Mouse (Mus musculus) monocyte, adult 5-6 weeks (primary cell): ENCODE data around the gene Scnn1g. TPM values are rescaled to one million over a fixed set of nuclear protein-coding genes. Genes with fewer than 3 reads are reported as not detected.

Experiments used
- ATAC-seq: fragments of 153-309, 156-312 bp; replicated peaks from 2 replicates; pipeline ENCODE4 v1.8.0; 2017; ENCODE audit warnings: mild to moderate bottlenecking; ENCODE audit not compliant: low TSS enrichment, insufficient number of reproducible peaks, severe bottlenecking, poor library complexity, low FRiP score
- total RNA-seq: library from RNA; stranded (forward); fragments of 200-1000, 200-491, 200-594 nt; gene quantifications from 3 replicates; pipeline ENCODE4 v1.2.3, GENCODE M21; 2017

Gene Scnn1g
- 0.68 to 1.6 TPM (median 1.4 TPM) in 3 replicates for total RNA-seq

- peak; percentile 87 for ATAC-seq
These were observed at the start of gene Scnn1g for GRCm38 (mm10) chr7:121734171-121734831. Scnn1g (plus strand) TSS chr7:121734479.

DNA sequence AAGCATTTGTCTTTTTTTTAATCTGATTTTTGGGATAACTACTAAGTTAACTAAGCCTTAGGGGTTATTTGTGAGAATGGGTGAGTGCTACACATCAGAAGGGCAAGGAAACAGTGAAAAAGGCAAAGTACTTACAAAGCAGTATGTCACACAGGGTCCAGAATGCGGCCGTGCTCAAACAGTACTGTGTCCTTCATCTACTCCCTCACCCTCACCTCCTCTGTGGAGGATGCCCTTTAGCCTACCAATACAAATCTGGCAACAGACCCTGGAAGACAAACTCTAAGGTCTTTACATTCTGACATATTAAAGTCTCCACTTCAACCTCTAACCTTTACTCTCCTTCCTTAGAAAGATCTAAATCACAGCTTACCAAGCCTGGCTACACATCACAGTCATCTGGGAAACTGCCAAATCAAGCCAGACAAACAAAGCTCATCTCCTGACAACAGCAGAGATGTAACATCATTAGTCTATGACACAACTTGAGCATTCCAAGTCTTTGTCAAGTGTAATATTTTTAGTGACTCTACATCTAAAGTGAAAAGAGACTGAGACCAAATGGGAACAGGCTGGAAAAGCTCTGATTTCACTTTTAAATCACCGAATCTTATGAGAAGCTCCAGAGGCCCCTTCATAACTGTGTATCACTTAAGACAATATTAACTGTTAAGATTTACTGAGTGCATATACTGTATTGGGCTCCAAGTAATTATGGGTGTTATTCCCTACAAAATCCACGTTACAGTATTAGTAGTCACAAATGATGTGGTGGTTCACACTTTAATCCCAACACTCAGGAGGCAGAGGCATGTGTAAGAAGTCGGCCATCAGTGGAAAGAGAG is 48.9 kb upstream of the Scnn1g start:
- ATAC-seq, result no peak

- no peak for ATAC-seq
These were observed 44.9 kb upstream of the Scnn1g start for GRCm38 (mm10) chr7:121689338-121689737.

- ATAC-seq, result no peak
These were observed 42.5 kb upstream of the Scnn1g start for GRCm38 (mm10) chr7:121691803-121692202.

DNA sequence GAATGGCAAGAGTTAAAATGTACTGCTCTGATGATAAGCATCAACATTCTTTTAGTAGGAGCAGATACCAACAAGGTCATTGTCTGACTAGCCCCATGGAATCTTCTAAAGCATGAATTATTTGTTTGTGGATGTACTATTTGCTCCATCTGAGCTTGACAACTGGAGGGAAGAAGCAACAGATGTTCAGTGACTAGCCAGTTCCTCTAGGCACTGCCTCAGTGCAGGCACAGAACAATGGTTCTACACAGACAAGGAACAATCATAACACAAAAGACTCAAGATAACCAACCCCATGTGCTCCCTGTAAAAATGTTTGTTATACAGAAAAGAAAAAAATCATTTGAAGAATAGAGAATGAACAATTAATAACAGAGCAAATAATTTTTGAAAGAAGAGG is 37.1 kb upstream of the Scnn1g start:
- no peak for ATAC-seq

GRCm38 (mm10) chr7:121697574-121697973 is 36.7 kb upstream of the Scnn1g start:
- ATAC-seq, result no peak

DNA sequence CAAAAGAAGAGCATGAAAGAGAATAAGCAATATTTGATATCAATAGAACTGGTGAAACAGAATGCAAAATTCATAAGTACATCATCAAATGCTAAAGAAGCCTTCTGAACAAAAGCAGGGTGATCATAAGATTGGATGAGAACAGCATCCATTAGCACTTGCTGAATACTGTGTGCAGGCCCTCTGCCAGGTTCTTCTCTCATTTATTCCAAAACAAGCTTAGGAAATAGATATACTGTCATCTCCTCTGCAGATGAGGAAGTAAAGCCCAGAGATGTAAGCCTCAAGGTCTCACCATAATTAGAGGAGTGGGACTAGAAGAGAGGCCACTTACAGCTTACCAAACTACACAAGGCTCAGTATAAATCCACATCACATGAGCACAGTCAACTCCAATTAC is 35.1 kb upstream of the Scnn1g start:
- ATAC-seq, result no peak

- ATAC-seq, result no peak
These were observed 33.8 kb upstream of the Scnn1g start for GRCm38 (mm10) chr7:121700480-121700879.

DNA sequence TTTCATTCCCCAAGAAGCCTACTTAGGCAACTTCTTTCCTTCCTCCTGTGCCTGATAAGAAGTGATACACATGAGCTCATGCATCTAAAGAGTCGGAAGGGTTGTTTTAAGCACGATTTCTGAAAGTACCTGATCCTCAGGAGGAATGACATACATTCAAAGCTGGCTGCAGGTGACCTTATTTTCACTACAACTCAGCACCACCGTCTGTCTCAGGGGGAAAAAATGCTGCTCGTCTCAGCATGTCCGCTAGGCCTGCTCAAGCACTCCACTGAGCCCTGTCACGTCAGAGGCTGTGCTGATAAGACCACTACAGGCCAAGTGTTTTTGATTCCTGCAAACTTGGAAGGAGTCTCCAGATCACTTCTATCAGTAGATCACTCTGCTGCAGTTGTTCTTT is 32.3 kb upstream of the Scnn1g start:
- no peak for ATAC-seq

GRCm38 (mm10) chr7:121705051-121705450 is 29.2 kb upstream of the Scnn1g start:
- ATAC-seq, result no peak

DNA sequence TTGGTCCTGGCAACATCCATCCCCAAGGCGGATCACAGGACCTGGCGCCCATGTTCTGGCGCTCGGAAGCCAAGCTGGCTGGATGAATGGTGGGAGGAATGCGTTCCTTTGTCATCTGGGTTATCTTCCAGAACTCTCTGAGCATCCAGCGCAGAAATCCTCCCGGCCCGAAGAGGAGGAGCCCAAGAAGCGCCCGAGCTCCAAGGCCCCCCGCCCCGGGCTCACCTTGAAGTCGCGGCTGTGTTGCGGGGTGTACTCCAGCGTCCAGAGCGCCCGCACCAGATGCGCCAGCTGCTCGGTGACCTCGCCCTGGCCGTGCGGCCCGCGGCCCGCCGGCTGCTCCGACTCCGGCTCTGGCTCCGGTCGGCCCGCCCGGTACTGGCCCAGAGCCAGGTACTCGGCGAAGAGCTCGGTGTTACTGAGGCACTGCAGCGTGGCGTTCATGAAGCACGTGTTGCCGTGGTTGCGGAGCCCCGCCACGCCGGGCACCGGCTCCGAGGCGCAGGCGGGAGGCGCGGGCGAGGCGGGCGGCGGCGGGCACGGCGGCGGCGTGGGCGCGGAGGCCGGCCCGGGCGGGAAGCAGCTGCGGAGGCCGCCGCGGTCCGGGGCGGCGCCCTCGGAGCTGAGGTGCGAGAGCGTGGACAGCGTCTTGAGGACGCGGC is 27.7 kb upstream of the Scnn1g start:
- ATAC-seq, result no peak

GRCm38 (mm10) chr7:121707073-121707667 is 27.1 kb upstream of the Scnn1g start, which contains the start of gene Usp31:
Usp31 (minus strand) TSS chr7:121707253.
- ATAC-seq, result peak; percentile 98

DNA sequence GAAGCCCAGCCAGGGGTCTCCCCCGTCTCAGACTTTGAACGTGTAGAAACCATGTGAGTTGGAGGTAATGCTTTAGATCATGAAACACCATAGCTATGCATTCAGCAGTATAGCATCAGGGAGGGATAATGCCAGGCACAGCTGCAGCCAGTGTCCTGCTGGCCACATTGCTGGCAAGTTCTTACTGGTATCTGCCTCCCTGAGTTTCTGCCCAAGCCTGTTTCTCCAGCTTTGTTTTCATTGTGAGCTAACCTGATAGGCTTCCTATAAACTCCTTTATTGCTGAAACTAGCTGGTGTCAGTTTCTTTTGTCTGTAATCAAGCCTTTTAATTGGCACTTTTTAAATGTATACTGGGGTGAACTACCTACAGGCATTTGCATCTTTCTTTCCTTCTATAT is 23.1 kb upstream of the Scnn1g start:
- ATAC-seq, result no peak

- no peak for ATAC-seq
These were observed 17.2 kb upstream of the Scnn1g start for GRCm38 (mm10) chr7:121717031-121717430.

DNA sequence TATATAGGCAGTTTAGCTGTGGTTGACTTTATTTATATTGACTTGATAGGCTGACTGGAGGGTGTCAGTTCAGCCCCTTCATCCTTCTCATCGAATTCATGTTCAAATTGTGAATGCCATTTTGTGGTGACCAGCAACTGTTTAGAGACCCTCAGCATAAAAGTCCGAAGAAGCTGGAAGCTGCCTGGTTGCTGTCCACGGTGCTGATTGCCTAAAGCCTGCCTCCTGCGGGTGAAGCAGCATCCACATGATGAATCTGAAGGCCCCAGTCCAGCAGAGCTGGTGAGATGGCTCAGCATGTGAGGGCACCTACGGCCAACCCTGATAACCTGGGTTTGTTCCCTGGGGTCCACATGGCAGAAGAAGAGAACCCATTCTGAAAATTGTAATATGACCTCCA is 4.1 kb upstream of the Scnn1g start:
- ATAC-seq, result no peak

GRCm38 (mm10) chr7:121737511-121738415 is 3.5 kb downstream of the Scnn1g start:
- no peak for ATAC-seq

GRCm38 (mm10) chr7:121750244-121750643 is 16.0 kb downstream of the Scnn1g start:
- ATAC-seq, result no peak

DNA sequence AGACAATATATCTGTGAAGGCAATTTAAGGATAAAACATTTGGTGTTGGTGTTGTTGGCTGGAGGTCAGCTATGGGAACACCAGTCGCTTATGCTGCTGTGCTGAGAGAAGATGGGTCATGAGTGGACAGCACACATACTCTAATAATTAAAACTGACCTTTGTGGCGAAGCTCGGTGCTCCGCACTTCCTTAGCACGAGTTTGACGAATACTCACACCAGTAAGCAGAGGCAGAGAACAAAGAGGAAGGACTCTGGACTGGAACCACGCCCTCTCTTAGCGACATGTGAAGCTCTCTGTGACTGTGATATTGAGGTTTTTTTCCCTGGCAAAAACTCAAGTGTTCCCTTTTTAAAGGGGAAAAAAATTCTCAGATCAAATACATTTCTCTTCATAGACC is 20.5 kb downstream of the Scnn1g start:
- ATAC-seq, result peak; percentile 84
